Mouse (Mus musculus) midbrain, embryonic 15.5 days (tissue): ENCODE measurements around the gene Cxcr4. TPM values are rescaled to one million over a fixed set of nuclear protein-coding genes. Genes with fewer than 3 reads are reported as not detected.
A peak's percentile ranks its signal among the peaks of the same experiment; 100 is the strongest.

Experiments
- ATAC-seq: fragments of 200-750 bp; cut with Nextera tagmentation; replicated peaks from 2 replicates; pipeline ENCODE4 v1.8.0; 2017; ENCODE audit warnings: moderate TSS enrichment
- H3K27ac ChIP-seq: fragments of 300-500 bp; sonication (generic); 2 replicates; pipeline ENCODE4 v1.5.1; 2015; ENCODE audit warnings: mild to moderate bottlenecking, inconsistent platforms
- H3K27me3 ChIP-seq: fragments of 300-500 bp; sonication (generic); replicated peaks from 2 replicates; pipeline ENCODE4 v1.6.1; 2015; ENCODE audit warnings: inconsistent platforms
- H3K36me3 ChIP-seq: fragments of 300-500 bp; sonication (generic); replicated peaks from 2 replicates; pipeline ENCODE4 v1.6.1; 2015; ENCODE audit warnings: inconsistent platforms
- H3K4me1 ChIP-seq: fragments of 300-500 bp; sonication (generic); 2 replicates; pipeline ENCODE4 v1.6.1; 2015; ENCODE audit warnings: inconsistent platforms
- H3K4me2 ChIP-seq: fragments of 300-500 bp; sonication (generic); 2 replicates; pipeline ENCODE4 v1.6.1; 2015; ENCODE audit warnings: inconsistent platforms, mild to moderate bottlenecking, moderate library complexity
- H3K4me3 ChIP-seq: fragments of 300-500 bp; sonication (generic); 2 replicates; pipeline ENCODE4 v1.5.1; 2015; ENCODE audit warnings: mild to moderate bottlenecking, inconsistent platforms
- H3K9ac ChIP-seq: fragments of 300-500 bp; sonication (generic); 2 replicates; pipeline ENCODE4 v1.6.1; 2015; ENCODE audit warnings: mild to moderate bottlenecking, inconsistent platforms
- H3K9me3 ChIP-seq: fragments of 300-500 bp; sonication (generic); 2 replicates; pipeline ENCODE4 v1.6.1; 2016; ENCODE audit warnings: inconsistent platforms
- WGBS: fragments of 180-500 bp; shearing (Covaris S2); methylation state at CpG from one replicate; pipeline ENCODE4 v1.1.7; 2015; ENCODE audit warnings: mixed read lengths; 5-methylcytosine and 5-hydroxymethylcytosine counted together
- polyA plus RNA-seq: library from polyadenylated mRNA; unstranded; fragments of >200 nt; fragmentation: Nextera tagmentation; extraction: Ambion mirVana; gene quantifications from 2 replicates; pipeline ENCODE4 v1.2.1, GENCODE M21; 2015

The Cxcr4 gene
- polyA plus RNA-seq, 1 experiment from 2014 or later, result 7.1 TPM

GRCm38 (mm10) chr1:128594353-128595104, 2.4 kb upstream of the Cxcr4 start:
- ATAC-seq, result no peak
- Histone ChIP-seq H3K27me3 (no peaks in the 10 kb centered on the region), H3K4me2 (peak overlapping the region; percentile 6), H3K27ac (0 out of 2 replicates have a peak overlapping the region, but pooled peaks have one; percentile 9), H3K4me1 (peaks cover 53% of the 10 kb centered on the region), H3K36me3 (no peaks in the 10 kb centered on the region), H3K9me3 (no peaks in the 10 kb centered on the region), H3K4me3 (no peak overlapping the region), H3K9ac (no peak overlapping the region)
- WGBS, result 8% methylated on average over 12 of the region's 12 CpGs

GRCm38 (mm10) chr1:128592961-128593501, 938 bp upstream of the Cxcr4 start:
- Histone ChIP-seq H3K9ac (peak overlapping the region; percentile 14), H3K4me1 (peaks cover 57% of the 10 kb centered on the region), H3K4me3 (peak overlapping the region; percentile 62), H3K9me3 (no peaks in the 10 kb centered on the region), H3K27me3 (no peaks in the 10 kb centered on the region), H3K4me2 (peak overlapping the region; percentile 93), H3K36me3 (no peaks in the 10 kb centered on the region), H3K27ac (peak overlapping the region; percentile 57)
- under 1% methylated on average over 21 of the region's 24 CpGs for WGBS
- ATAC-seq, result peak; percentile 43

- Histone ChIP-seq H3K4me1 (peaks cover 62% of the 10 kb centered on the region), H3K36me3 (no peaks in the 10 kb centered on the region), H3K9ac (peak overlapping the region; percentile 50), H3K27ac (peak overlapping the region; percentile 72), H3K27me3 (no peaks in the 10 kb centered on the region), H3K4me3 (peak overlapping the region; percentile 62), H3K9me3 (no peaks in the 10 kb centered on the region), H3K4me2 (peak overlapping the region; percentile 93)
- no peak for ATAC-seq
- WGBS, result under 1% methylated on average over 17 of the region's 20 CpGs
Observed at GRCm38 (mm10) chr1:128591721-128592210, 327 bp downstream of the Cxcr4 start.

- ATAC-seq, result no peak
- under 1% methylated on average over 63 of the region's 63 CpGs for WGBS
Observed at GRCm38 (mm10) chr1:128590816-128591720, 1.0 kb downstream of the Cxcr4 start.

GRCm38 (mm10) chr1:128590011-128590410, 2.1 kb downstream of the Cxcr4 start:
- no peak for ATAC-seq
- Histone ChIP-seq H3K9ac (no peak overlapping the region; the same call in 1 of the 2 replicates), H3K4me3 (peak overlapping the region; percentile 62), H3K27me3 (no peaks in the 10 kb centered on the region), H3K27ac (0 out of 2 replicates have a peak overlapping the region, but pooled peaks have one; percentile 9), H3K4me1 (peaks cover 57% of the 10 kb centered on the region), H3K36me3 (no peaks in the 10 kb centered on the region), H3K9me3 (no peaks in the 10 kb centered on the region), H3K4me2 (peak overlapping the region; percentile 93)
- 2% methylated on average over 6 of the region's 6 CpGs for WGBS

More at GRCm38 (mm10) chr1:128590816-128591720, 1.0 kb downstream of the Cxcr4 start:
- Histone ChIP-seq H3K36me3 (no peaks in the 10 kb centered on the region), H3K4me1 (peaks cover 68% of the 10 kb centered on the region), H3K9me3 (no peaks in the 10 kb centered on the region), H3K9ac (peak overlapping the region; percentile 50), H3K27me3 (no peaks in the 10 kb centered on the region), H3K4me2 (peak overlapping the region; percentile 93), H3K27ac (peak overlapping the region; percentile 72), H3K4me3 (peak overlapping the region; percentile 62)

- Histone ChIP-seq H3K9ac (no peak overlapping the region), H3K4me3 (peak overlapping the region; percentile 62), H3K4me2 (peak overlapping the region; percentile 93), H3K4me1 (peaks cover 52% of the 10 kb centered on the region), H3K27me3 (no peaks in the 10 kb centered on the region), H3K36me3 (no peaks in the 10 kb centered on the region), H3K27ac (no peak overlapping the region), H3K9me3 (no peaks in the 10 kb centered on the region)
- whole genome bisulfite sequencing, result 53% methylated on average over 9 of the region's 9 CpGs
- no peak for ATAC-seq
Observed at GRCm38 (mm10) chr1:128589488-128589887, 2.6 kb downstream of the Cxcr4 start.

GRCm38 (mm10) chr1:128588337-128588736, 3.8 kb downstream of the Cxcr4 start:
- Histone ChIP-seq H3K36me3 (no peaks in the 10 kb centered on the region), H3K4me2 (peak overlapping the region; percentile 8; the same call in 1 of the 2 replicates), H3K9me3 (no peaks in the 10 kb centered on the region), H3K27ac (no peak overlapping the region), H3K4me3 (no peak overlapping the region), H3K27me3 (no peaks in the 10 kb centered on the region), H3K9ac (no peak overlapping the region), H3K4me1 (peaks cover 41% of the 10 kb centered on the region)
- 21% methylated on average over 2 of the region's 2 CpGs for WGBS
- no peak for ATAC-seq

GRCm38 (mm10) chr1:128586928-128587780, 4.9 kb downstream of the Cxcr4 start:
- no peak overlapping the region for H3K4me2 ChIP-seq
- no peak overlapping the region for H3K4me3 ChIP-seq
- H3K27me3 ChIP-seq, result no peaks in the 10 kb centered on the region
- H3K36me3 ChIP-seq, result no peaks in the 10 kb centered on the region
- H3K4me1 ChIP-seq, result peaks cover 29% of the 10 kb centered on the region
- ATAC-seq, result no peak
- H3K9ac ChIP-seq, result no peak overlapping the region
- WGBS, result 38% methylated on average over 8 of the region's 8 CpGs
- H3K9me3 ChIP-seq, result no peaks in the 10 kb centered on the region
- H3K27ac ChIP-seq, result peak overlapping the region; percentile 45; the same call in 1 of the 2 replicates

- H3K9ac ChIP-seq, result no peak overlapping the region
- H3K36me3 ChIP-seq, result no peaks in the 10 kb centered on the region
- H3K4me2 ChIP-seq, result no peak overlapping the region
- peak overlapping the region; percentile 45 for H3K27ac ChIP-seq
- H3K27me3 ChIP-seq, result no peaks in the 10 kb centered on the region
- 6% methylated on average over 8 of the region's 8 CpGs for WGBS
- no peaks in the 10 kb centered on the region for H3K9me3 ChIP-seq
- ATAC-seq, result peak; percentile 52; the same call in 1 of the 2 replicates
- no peak overlapping the region for H3K4me3 ChIP-seq
- peaks cover 21% of the 10 kb centered on the region for H3K4me1 ChIP-seq
Observed at GRCm38 (mm10) chr1:128586162-128586927, 5.7 kb downstream of the Cxcr4 start.

- ATAC-seq, result peak; percentile 78
- H3K4me1 ChIP-seq, result peaks cover 17% of the 10 kb centered on the region
Observed at GRCm38 (mm10) chr1:128585396-128586161, 6.5 kb downstream of the Cxcr4 start.

More at GRCm38 (mm10) chr1:128585396-128586161, 6.5 kb downstream of the Cxcr4 start:
- Histone ChIP-seq H3K9me3 (no peaks in the 10 kb centered on the region), H3K27me3 (no peaks in the 10 kb centered on the region), H3K9ac (no peak overlapping the region), H3K27ac (peak overlapping the region; percentile 45; the same call in 1 of the 2 replicates), H3K4me2 (no peak overlapping the region), H3K36me3 (no peaks in the 10 kb centered on the region), H3K4me3 (no peak overlapping the region)
- 16% methylated on average over 3 of the region's 3 CpGs for WGBS
